Mouse (Mus musculus): ENCODE data around the gene Gm20806.
"Not testable (repeated sequence)": the region's sequence is repeated elsewhere in the genome, so short reads cannot be mapped to it uniquely, and the experiment has no call there.

- not testable (repeated sequence) for TF ChIP-seq CTCF (IDR thresholded peaks at IDR 0.05; ENCODE audit: control insufficient read depth, insufficient read depth, insufficient replicate concordance, low read depth, low read length); POLR2A (IDR thresholded peaks at IDR 0.05; ENCODE audit: control insufficient read depth, low read depth, low read length)
Observed at GRCm38 (mm10) chrY:78837956-78838355, at the start of gene Gm20806.

Measured in testis, adult 2 months (tissue).